Mouse (Mus musculus) gastrocnemius, adult 2 months (tissue): ENCODE measurements around the gene Hfm1. TPM values are rescaled to one million over a fixed set of nuclear protein-coding genes. Genes with fewer than 3 reads are reported as not detected.
A peak's percentile ranks its signal among the peaks of the same experiment; 100 is the strongest.

Experiments used
- DNase-seq: peaks from one replicate; pipeline ENCODE4 v3.0.0; 2022
- H3K27ac ChIP-seq: fragments of 200-600 bp; 2 replicates; pipeline ENCODE4 v1.8.1; 2022; ENCODE audit warnings: mild to moderate bottlenecking
- H3K4me3 ChIP-seq: fragments of 200-600 bp; 2 replicates; pipeline ENCODE4 v1.8.1; 2022; ENCODE audit warnings: mild to moderate bottlenecking, moderate library complexity
- CTCF ChIP-seq: fragments of 200-600 bp; IDR thresholded peaks from 2 replicates; pipeline ENCODE4 v1.8.1; 2022; ENCODE audit warnings: antibody characterized with exemption, mild to moderate bottlenecking, moderate library complexity
- intact Hi-C: fragments of 180-260 bp; cut with DNase I; formaldehyde crosslinking; loops from one replicate; pipeline ENCODE4 v1.15.1; 2025
- long read RNA-seq, 2 experiments: library from polyadenylated mRNA; stranded (forward); transcript quantifications; one replicate each; pipeline ENCODE4 v2.0.0; 2021
- total RNA-seq, 2 experiments: library from RNA; stranded (reverse); gene quantifications; 2 replicates each; pipeline ENCODE4 v1.2.3; 2021

Hfm1 gene
- total RNA-seq = not detected
- long read RNA-seq, experiment 1 = 0 reads
- long read RNA-seq, experiment 2 = 0 reads

- peak within 1 kb of the TSS; percentile 78 for H3K4me3 ChIP-seq
- peak; percentile 45 for DNase-seq
- TF ChIP-seq CTCF = no peak
- intact Hi-C loops = no loop called here
- H3K27ac ChIP-seq = no peak within 1 kb of the TSS
Observed at GRCm38 (mm10) chr5:106925488-106926368, at the start of gene Hfm1. Gene Hfm1 (minus strand): TSS chr5:106926321.

DNA sequence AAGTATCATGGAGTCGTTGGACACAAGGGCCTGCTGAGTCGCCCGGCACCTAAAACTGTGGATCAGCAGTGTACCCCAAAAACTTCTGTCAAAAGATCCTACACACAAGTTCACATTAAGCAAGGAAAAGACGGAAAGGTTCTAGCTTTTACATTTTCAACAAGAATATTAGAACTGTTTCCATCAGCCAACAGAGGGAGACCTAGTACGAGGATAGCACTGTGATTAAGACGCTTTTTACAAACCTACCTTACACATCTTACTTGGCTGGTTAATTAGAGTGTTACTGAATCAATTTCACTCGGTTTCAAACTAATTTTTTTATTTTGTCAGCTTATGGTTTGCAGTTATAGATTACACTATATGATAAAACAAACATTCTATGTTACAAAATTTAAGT lies 47.8 kb upstream of the Hfm1 start:
- no peak overlapping the region for H3K27ac ChIP-seq
- intact Hi-C loops = no loop called here
- TF ChIP-seq CTCF = peak; percentile 29
- no peak overlapping the region for H3K4me3 ChIP-seq
- no peak for DNase-seq

- H3K4me3 ChIP-seq = no peak overlapping the region
- no peak overlapping the region for H3K27ac ChIP-seq
- intact Hi-C loops = no loop called here
- no peak for TF ChIP-seq CTCF
- DNase-seq = no peak
Observed at GRCm38 (mm10) chr5:106967578-106967977, 41.5 kb upstream of the Hfm1 start.

GRCm38 (mm10) chr5:106966443-106966842 lies 40.3 kb upstream of the Hfm1 start:
- TF ChIP-seq CTCF = no peak
- intact Hi-C loops = no loop called here
- no peak for DNase-seq
- Histone ChIP-seq H3K4me3 (no peak overlapping the region), H3K27ac (no peak overlapping the region)

DNA sequence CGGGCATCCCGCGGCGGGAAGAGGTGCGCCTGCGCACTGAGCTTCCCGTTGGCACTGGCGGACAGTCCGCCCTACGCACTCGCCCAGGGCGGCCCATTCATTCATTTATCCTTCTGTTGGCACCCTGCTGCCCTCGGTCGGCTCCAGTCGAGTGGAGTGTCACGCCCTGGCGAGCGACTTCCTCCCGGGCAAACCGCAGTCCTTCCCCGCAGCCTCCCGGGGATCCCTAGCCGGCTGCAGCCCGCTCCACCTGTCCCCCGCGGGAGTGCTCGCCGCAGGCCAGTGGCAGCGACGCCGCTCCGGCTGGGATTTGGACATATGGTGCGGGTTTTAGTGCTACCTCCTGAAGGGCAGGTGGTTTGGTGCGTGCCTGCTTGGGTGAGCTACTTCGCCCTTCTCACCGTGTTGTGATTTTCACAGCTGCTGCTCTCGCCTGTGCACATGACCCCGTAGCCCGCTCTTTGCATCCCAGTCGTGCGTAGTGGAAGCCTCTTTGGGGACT lies 38.4 kb upstream of the Hfm1 start:
- no peak for TF ChIP-seq CTCF
- intact Hi-C loops = no loop called here
- peak overlapping the region; percentile 79 for H3K27ac ChIP-seq
- DNase-seq = no peak
- H3K4me3 ChIP-seq = peak overlapping the region; percentile 96

DNA sequence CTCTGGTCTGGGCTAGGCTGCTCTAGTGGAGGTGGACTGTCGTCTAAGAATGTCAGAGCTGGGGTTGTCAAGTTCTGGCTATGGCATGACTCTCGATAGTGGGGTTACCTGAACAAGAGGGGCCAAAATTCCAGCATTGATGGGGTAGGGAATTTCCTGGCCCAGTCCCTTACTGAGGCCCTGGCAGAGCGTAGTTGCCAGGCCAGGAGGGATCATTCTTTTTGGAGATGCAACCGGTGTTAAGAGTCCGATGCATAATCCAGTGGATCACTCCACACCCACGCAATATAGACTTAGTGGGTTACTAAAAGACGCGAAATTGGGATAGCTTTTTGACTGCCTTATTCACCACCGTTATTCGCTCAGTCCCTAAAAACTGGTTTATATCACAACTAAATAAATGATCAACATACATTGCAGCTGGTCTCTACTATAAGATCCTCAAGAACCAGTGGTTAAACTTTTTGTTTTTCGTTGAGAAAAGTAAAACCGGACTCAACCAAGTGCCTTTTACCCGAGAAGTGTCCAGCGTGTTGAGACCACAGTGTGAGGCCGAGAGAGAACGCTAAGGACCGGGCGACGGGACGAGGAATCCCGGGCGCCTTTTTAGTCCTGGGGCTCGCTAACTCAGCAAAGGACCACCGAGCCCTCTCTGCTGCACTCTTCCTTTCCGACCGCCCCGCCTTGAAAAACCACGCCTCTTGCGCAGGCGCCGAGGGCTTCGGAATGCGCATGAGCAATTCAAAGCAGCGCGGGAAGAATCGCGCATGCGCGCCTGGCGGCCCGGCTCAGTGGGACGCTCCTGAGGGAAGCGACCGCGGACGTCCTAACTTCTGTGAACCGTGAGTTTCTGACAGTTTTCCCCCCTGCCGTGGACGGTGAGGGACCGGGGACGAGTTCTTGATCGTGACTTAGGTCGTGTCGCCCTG lies 37.7 kb upstream of the Hfm1 start, which contains the start of gene Cdc7:
Gene Cdc7 (plus strand): TSS at position 739 of the 929 bp plus-strand sequence.
- no peak for TF ChIP-seq CTCF
- DNase-seq = peak; percentile 94
- intact Hi-C loops = no loop called here
- peak within 1 kb of the TSS; percentile 96 for H3K4me3 ChIP-seq
- H3K27ac ChIP-seq = peak within 1 kb of the TSS; percentile 79

DNA sequence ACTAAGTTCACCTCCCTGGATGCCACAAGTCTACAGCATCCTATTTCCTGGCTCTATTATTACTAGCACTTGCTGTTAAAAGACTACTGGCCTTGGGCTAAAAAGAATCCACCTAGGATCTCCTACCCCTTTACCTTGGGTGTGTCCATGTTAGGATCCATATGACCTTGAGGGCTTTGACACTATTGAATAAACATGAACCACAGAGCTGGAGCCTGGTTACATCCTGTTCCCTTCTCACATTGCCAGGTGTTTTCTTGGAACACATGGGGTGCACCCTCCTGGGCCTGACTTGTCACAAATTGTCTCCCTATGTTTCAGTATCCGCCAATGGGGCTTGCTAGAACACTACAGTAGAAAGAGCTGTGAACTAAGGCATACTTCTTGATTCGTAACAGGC lies 34.3 kb upstream of the Hfm1 start:
- intact Hi-C loops = no loop called here
- no peak overlapping the region for H3K27ac ChIP-seq
- no peak for DNase-seq
- no peak for TF ChIP-seq CTCF
- H3K4me3 ChIP-seq = no peak overlapping the region

DNA sequence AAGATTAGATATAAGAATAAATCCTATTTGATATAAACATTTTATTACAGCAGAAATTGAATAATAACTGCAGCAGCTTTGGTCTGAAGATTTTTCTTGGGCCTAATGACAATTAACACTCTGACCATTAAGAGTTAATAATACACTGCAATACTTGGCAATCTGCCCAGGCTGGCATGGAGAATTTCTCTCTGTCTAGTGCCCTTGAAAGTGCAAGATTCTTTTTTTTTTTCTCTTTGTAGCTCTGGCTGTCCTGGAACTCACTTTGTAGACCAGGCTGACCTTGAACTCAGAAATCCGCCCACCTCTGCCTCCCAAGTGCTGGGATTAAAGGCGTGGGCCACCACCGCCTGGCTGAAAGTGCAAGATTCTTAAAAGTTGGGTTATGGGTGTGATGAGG lies 32.9 kb upstream of the Hfm1 start:
- Histone ChIP-seq H3K4me3 (no peak overlapping the region), H3K27ac (no peak overlapping the region)
- intact Hi-C loops = no loop called here
- no peak for DNase-seq
- no peak for TF ChIP-seq CTCF

DNA sequence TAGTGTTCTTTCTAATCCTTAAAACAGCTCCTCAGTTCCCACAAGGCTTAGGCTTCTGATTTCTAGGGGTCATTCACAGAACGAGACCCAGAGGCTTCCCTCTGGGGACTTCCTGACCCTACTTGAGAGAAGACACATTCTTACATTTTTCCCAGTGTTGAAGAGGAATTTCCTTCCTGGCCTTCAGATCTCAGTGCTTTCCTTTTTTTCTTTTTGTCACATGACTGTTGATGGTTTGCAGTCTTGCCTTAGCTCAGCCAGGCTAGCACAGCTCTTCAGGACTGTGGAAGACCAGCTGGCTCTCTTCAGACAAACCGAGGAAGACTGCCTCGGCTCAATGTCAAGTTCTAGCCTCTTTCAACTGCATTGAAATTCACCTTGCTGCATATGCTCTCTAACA lies 30.3 kb upstream of the Hfm1 start:
- Histone ChIP-seq H3K27ac (no peak overlapping the region), H3K4me3 (no peak overlapping the region)
- DNase-seq = no peak
- intact Hi-C loops = no loop called here
- TF ChIP-seq CTCF = no peak

- intact Hi-C loops = no loop called here
- no peak overlapping the region for H3K4me3 ChIP-seq
- no peak overlapping the region for H3K27ac ChIP-seq
- no peak for DNase-seq
- no peak for TF ChIP-seq CTCF
Observed at GRCm38 (mm10) chr5:106948683-106949082, 22.6 kb upstream of the Hfm1 start.

GRCm38 (mm10) chr5:106946342-106946741 lies 20.2 kb upstream of the Hfm1 start:
- DNase-seq = no peak
- intact Hi-C loops = no loop called here
- TF ChIP-seq CTCF = no peak
- no peak overlapping the region for H3K27ac ChIP-seq
- H3K4me3 ChIP-seq = no peak overlapping the region

- DNase-seq = no peak
- intact Hi-C loops = no loop called here
- H3K27ac ChIP-seq = no peak overlapping the region
- TF ChIP-seq CTCF = no peak
- H3K4me3 ChIP-seq = no peak overlapping the region
Observed at GRCm38 (mm10) chr5:106927996-106928395, 1.9 kb upstream of the Hfm1 start.

DNA sequence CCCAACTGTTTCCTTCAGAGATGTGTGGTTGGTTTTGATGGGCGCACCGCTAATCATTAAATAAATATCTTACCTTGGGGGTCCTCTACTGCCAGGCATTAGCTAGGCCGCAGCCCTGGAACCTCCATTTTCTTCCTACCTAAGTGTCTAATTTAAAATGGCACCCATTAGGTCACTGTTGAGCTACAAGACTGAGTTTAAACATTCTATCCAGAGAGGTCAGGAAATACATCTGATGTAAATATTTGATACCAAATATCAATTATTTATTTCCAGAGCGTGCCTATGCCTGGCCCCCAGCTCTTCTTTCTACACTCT lies 207 bp upstream of the Hfm1 start:
- intact Hi-C loops = no loop called here
- H3K4me3 ChIP-seq = peak overlapping the region; percentile 78
- TF ChIP-seq CTCF = no peak
- H3K27ac ChIP-seq = no peak overlapping the region
- no peak for DNase-seq
